Mouse (Mus musculus) lung, postnatal 0 days (tissue): ENCODE results near the gene Rps6kb1. TPM values are rescaled to one million over a fixed set of nuclear protein-coding genes. Genes with fewer than 3 reads are reported as not detected.

Experiments used
- ATAC-seq: fragments of 200-750 bp; cut with Nextera tagmentation; 2 replicates; pipeline ENCODE4 v1.8.0; 2017; ENCODE audit warnings: moderate library complexity
- DNase-seq: peaks from one replicate; pipeline ENCODE4 v3.0.0-alpha.2; 2016; ENCODE audit warnings: low spot score
- H3K27ac ChIP-seq: fragments of 300-500 bp; sonication (generic); 2 replicates; pipeline ENCODE4 v1.5.1; 2014; ENCODE audit warnings: antibody characterized with exemption, mild to moderate bottlenecking, low read length, mixed read lengths
- H3K27me3 ChIP-seq: fragments of 300-500 bp; sonication (generic); replicated peaks from 2 replicates; pipeline ENCODE4 v1.6.1; 2014; ENCODE audit warnings: low read length, mixed read lengths; ENCODE audit not compliant: insufficient read depth
- H3K36me3 ChIP-seq: fragments of 300-500 bp; sonication (generic); 2 replicates; pipeline ENCODE4 v1.6.1; 2014; ENCODE audit warnings: low read length, mixed read lengths; ENCODE audit not compliant: insufficient read depth
- H3K4me1 ChIP-seq: fragments of 300-500 bp; sonication (generic); 2 replicates; pipeline ENCODE4 v1.6.1; 2014; ENCODE audit warnings: antibody characterized with exemption, low read depth, low read length, mixed read lengths; ENCODE audit not compliant: insufficient read depth
- H3K4me2 ChIP-seq: fragments of 300-500 bp; sonication (generic); replicated peaks from 2 replicates; pipeline ENCODE4 v1.6.1; 2014; ENCODE audit warnings: low read depth, mild to moderate bottlenecking, low read length, moderate library complexity, mixed read lengths
- H3K4me3 ChIP-seq: fragments of 300-500 bp; sonication (generic); 2 replicates; pipeline ENCODE4 v1.5.1; 2014; ENCODE audit warnings: low read depth, low read length
- H3K9ac ChIP-seq: fragments of 300-500 bp; sonication (generic); replicated peaks from 2 replicates; pipeline ENCODE4 v1.6.1; 2014; ENCODE audit warnings: low read depth, mild to moderate bottlenecking
- H3K9me3 ChIP-seq: fragments of 300-500 bp; sonication (generic); 2 replicates; pipeline ENCODE4 v1.6.1; 2016; ENCODE audit warnings: low read length, mixed read lengths
- CTCF ChIP-seq: IDR thresholded peaks from 2 replicates; pipeline ENCODE4 v1.5.1; 2016; ENCODE audit warnings: antibody characterized with exemption, mild to moderate bottlenecking
- EP300 ChIP-seq: IDR thresholded peaks from 2 replicates; pipeline ENCODE4 v1.6.1; 2016; ENCODE audit warnings: antibody characterized with exemption, mild to moderate bottlenecking, control low read depth
- WGBS: fragments of 180-500 bp; shearing (Covaris S2); extraction: QIAGEN DNeasy Blood & Tissue Kit; methylation state at CpG from one replicate; pipeline ENCODE4 v1.1.7; 2014; 5-methylcytosine and 5-hydroxymethylcytosine counted together
- polyA plus RNA-seq: library from polyadenylated mRNA; unstranded; fragments of >200 nt; fragmentation: Nextera tagmentation; extraction: Ambion mirVana; gene quantifications from 2 replicates; pipeline ENCODE4 v1.2.1, GENCODE M21; 2015

Gene Rps6kb1
- polyA plus RNA-seq, 1 experiment from 2014 or later: 35.5 TPM

GRCm38 (mm10) chr11:86507991-86508390, 36.6 kb downstream of the Rps6kb1 start:
- DNase-seq (no peak), ATAC-seq (no peak)
- H3K4me1 ChIP-seq: no peaks in the 10 kb centered on the region
- no peak overlapping the region for H3K4me3 ChIP-seq
- no peak overlapping the region for H3K27ac ChIP-seq
- no peaks in the 10 kb centered on the region for H3K9me3 ChIP-seq
- peaks cover 35% of the 10 kb centered on the region for H3K36me3 ChIP-seq
- no peaks in the 10 kb centered on the region for H3K27me3 ChIP-seq
- TF ChIP-seq EP300 (no peak), CTCF (no peak)
- WGBS: 87% methylated on average over 2 of the region's 2 CpGs
- no peak overlapping the region for H3K4me2 ChIP-seq
- H3K9ac ChIP-seq: no peak overlapping the region

DNA sequence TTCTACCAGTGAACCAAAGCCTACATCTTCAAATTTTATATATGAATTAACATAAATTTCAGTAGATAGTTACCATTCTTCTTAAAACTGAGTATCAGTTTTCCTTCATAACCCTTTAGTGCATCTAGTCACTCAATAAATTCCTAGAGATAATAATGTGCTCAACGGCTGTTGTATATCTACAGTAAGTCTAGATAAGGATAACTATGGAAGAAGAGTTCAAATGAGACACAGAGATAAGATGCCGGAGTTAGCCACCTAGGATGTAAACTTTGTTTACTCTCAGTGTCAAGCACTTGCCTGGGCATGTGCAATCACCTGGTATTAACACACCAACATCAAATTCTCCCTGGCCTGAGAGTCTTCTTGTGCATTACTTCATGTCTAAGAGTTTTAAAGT, 37.3 kb downstream of the Rps6kb1 start:
- Histone ChIP-seq H3K27me3 (no peaks in the 10 kb centered on the region), H3K4me1 (no peaks in the 10 kb centered on the region), H3K9ac (no peak overlapping the region), H3K4me3 (no peak overlapping the region), H3K4me2 (no peak overlapping the region), H3K9me3 (no peaks in the 10 kb centered on the region), H3K36me3 (peaks cover 35% of the 10 kb centered on the region), H3K27ac (no peak overlapping the region)
- DNase-seq: no peak
- TF ChIP-seq EP300 (no peak), CTCF (no peak)
- WGBS: 52% methylated on average over 2 of the region's 2 CpGs
- no peak for ATAC-seq

DNA sequence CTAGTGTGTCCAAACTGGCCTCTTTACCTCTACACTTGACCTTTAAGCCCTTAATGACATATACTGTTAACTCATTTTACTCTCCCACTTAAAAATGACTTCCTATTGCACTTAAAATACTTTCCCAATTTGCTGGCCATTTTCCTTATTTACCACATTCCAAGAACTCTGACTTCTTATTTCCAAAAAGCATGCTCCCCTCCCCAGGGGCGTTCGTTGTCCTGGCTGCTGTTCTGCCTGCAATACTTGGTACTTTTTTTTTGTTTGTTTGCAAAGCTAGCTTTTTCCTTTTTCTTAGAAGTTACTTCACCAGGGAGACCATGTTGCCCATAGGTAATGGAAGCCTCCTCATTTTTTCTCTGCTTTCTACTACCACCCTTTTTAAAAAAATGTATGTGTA, 41.5 kb downstream of the Rps6kb1 start:
- no peak overlapping the region for H3K9ac ChIP-seq
- no peak for DNase-seq
- H3K36me3 ChIP-seq: peaks cover 11% of the 10 kb centered on the region
- H3K27ac ChIP-seq: no peak overlapping the region
- ATAC-seq: no peak
- WGBS: 83% methylated on average over 2 of the region's 2 CpGs
- no peak overlapping the region for H3K4me2 ChIP-seq
- no peaks in the 10 kb centered on the region for H3K9me3 ChIP-seq
- no peaks in the 10 kb centered on the region for H3K27me3 ChIP-seq
- H3K4me1 ChIP-seq: no peaks in the 10 kb centered on the region
- no peak overlapping the region for H3K4me3 ChIP-seq
- TF ChIP-seq CTCF: no peak
- no peak for TF ChIP-seq EP300

DNA sequence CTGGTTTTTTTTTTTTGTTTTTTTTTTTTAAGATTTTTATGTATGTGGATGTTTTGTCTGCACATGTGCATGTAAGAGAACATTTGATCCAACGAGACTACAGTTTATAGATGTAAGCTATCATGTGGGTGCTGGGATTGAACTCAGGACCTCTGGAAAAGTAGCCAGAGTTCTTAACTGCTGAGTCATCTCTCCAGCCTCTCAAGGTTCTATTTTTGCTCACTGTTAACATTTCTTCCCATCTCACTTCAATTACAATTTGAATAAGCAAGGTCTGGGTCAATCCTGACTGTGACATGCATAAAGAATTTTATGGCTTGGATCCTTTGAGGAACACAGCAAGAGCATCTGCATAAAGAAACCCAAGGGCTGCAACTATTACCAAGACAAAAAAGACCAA, 43.8 kb downstream of the Rps6kb1 start:
- Histone ChIP-seq H3K36me3 (peaks cover 9% of the 10 kb centered on the region), H3K27ac (no peak overlapping the region), H3K4me3 (no peak overlapping the region), H3K4me2 (no peak overlapping the region), H3K9me3 (no peaks in the 10 kb centered on the region), H3K4me1 (no peaks in the 10 kb centered on the region), H3K9ac (no peak overlapping the region), H3K27me3 (no peaks in the 10 kb centered on the region)
- TF ChIP-seq EP300 (no peak), CTCF (no peak)
- WGBS: 63% methylated on average over 1 of the region's 1 CpGs
- DNase-seq: no peak
- ATAC-seq: no peak

- H3K27me3 ChIP-seq: no peaks in the 10 kb centered on the region
- no peaks in the 10 kb centered on the region for H3K9me3 ChIP-seq
- H3K36me3 ChIP-seq: peaks cover 13% of the 10 kb centered on the region
- H3K27ac ChIP-seq: no peak overlapping the region
- H3K4me1 ChIP-seq: no peaks in the 10 kb centered on the region
- TF ChIP-seq CTCF (peak; percentile 44), EP300 (no peak)
- 77% methylated on average over 3 of the region's 3 CpGs for WGBS
- H3K4me3 ChIP-seq: no peak overlapping the region
- H3K4me2 ChIP-seq: no peak overlapping the region
- DNase-seq (peak; percentile 18), ATAC-seq (no peak)
- H3K9ac ChIP-seq: no peak overlapping the region
These were observed 46.7 kb downstream of the Rps6kb1 start for GRCm38 (mm10) chr11:86497908-86498307.

- ATAC-seq (no peak), DNase-seq (no peak)
- H3K27me3 ChIP-seq: no peaks in the 10 kb centered on the region
- no peak overlapping the region for H3K27ac ChIP-seq
- TF ChIP-seq EP300: no peak
- no peak for TF ChIP-seq CTCF
- no peaks in the 10 kb centered on the region for H3K4me1 ChIP-seq
- 90% methylated on average over 1 of the region's 1 CpGs for WGBS
- no peak overlapping the region for H3K4me3 ChIP-seq
- H3K36me3 ChIP-seq: peaks cover 16% of the 10 kb centered on the region
- H3K9me3 ChIP-seq: no peaks in the 10 kb centered on the region
- H3K4me2 ChIP-seq: no peak overlapping the region
- no peak overlapping the region for H3K9ac ChIP-seq
These were observed 47.2 kb downstream of the Rps6kb1 start for GRCm38 (mm10) chr11:86497356-86497755.

DNA sequence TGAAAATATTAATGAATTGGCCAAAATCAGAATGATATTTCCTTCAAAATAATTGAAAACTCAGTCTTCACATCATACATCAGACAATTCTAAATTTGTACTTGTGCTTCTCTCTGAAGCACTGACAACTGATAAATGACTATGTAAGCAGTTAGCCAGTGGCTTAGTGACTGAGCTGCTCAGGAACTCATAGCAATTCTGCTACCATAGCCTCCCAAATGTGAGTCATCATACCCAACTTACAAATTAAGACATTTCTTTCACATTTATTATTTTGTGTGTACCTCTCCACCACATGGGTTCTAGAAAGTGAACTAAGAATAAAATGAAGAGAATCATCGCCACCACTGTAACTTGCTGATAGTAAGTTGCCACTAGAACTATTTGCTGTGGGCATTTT, 53.8 kb downstream of the Rps6kb1 start:
- H3K27ac ChIP-seq: no peak overlapping the region
- no peaks in the 10 kb centered on the region for H3K9me3 ChIP-seq
- H3K9ac ChIP-seq: no peak overlapping the region
- DNase-seq (no peak), ATAC-seq (no peak)
- no peaks in the 10 kb centered on the region for H3K27me3 ChIP-seq
- H3K4me1 ChIP-seq: peaks cover 4% of the 10 kb centered on the region
- peaks cover 18% of the 10 kb centered on the region; the same call in 1 of the 2 replicates for H3K36me3 ChIP-seq
- 90% methylated on average over 1 of the region's 1 CpGs for WGBS
- H3K4me3 ChIP-seq: no peak overlapping the region
- no peak overlapping the region for H3K4me2 ChIP-seq
- TF ChIP-seq EP300: no peak
- no peak for TF ChIP-seq CTCF
